Mouse (Mus musculus) C2C12 (cell line): ENCODE measurements around the gene Dscam. TPM values are rescaled to one million over a fixed set of nuclear protein-coding genes. Genes with fewer than 3 reads are reported as not detected.

ENCODE experiments used
- H3K27me3 ChIP-seq: one replicate; pipeline ENCODE4 v1.6.1; 2011; ENCODE audit not compliant: control insufficient read depth, insufficient read depth, insufficient read length
- H3K36me3 ChIP-seq: one replicate; pipeline ENCODE4 v1.6.1; 2011; ENCODE audit not compliant: control insufficient read depth, insufficient read depth
- H3K4me3 ChIP-seq: one replicate; pipeline ENCODE4 v1.5.1; 2011; ENCODE audit warnings: mild to moderate bottlenecking, control low read depth; ENCODE audit not compliant: poor library complexity, insufficient read depth, severe bottlenecking
- H3K79me2 ChIP-seq: one replicate; pipeline ENCODE4 v1.6.1; 2011; ENCODE audit not compliant: control insufficient read depth, insufficient read depth
- H3K79me3 ChIP-seq: one replicate; pipeline ENCODE4 v1.6.1; 2011; ENCODE audit warnings: low read depth, control low read depth
- H3ac ChIP-seq: one replicate; pipeline ENCODE3; 2011; ENCODE audit warnings: low read depth; ENCODE audit not compliant: control insufficient read depth, insufficient read length
- CEBPB ChIP-seq: IDR thresholded peaks from one replicate; pipeline ENCODE4 v1.6.1; 2011; ENCODE audit warnings: low read depth, mild to moderate bottlenecking, control low read depth, moderate library complexity
- CTCF ChIP-seq: IDR thresholded peaks from one replicate; pipeline ENCODE4 v1.5.1; 2011; ENCODE audit not compliant: control insufficient read depth, insufficient read depth, insufficient read length
- FOSL1 ChIP-seq: IDR thresholded peaks from one replicate; pipeline ENCODE4 v1.8.0; 2011; ENCODE audit warnings: mild to moderate bottlenecking, low read length; ENCODE audit not compliant: poor library complexity, insufficient read depth, severe bottlenecking
- MAX ChIP-seq: IDR thresholded peaks from one replicate; pipeline ENCODE4 v1.6.1; 2011; ENCODE audit warnings: mild to moderate bottlenecking, control low read depth
- MYOD1 ChIP-seq: IDR thresholded peaks from one replicate; pipeline ENCODE4 v1.6.1; 2011; ENCODE audit warnings: low read depth; ENCODE audit not compliant: control insufficient read depth, insufficient read length
- MYOG ChIP-seq: IDR thresholded peaks from one replicate; pipeline ENCODE4 v1.6.1; 2011; ENCODE audit not compliant: control insufficient read depth, insufficient read length; ENCODE audit errors: extremely low read depth
- USF1 ChIP-seq: IDR thresholded peaks from one replicate; pipeline ENCODE4 v1.6.1; 2011; ENCODE audit warnings: low read depth, mild to moderate bottlenecking, control low read depth, moderate library complexity
- polyA plus RNA-seq: library from polyadenylated mRNA; unstranded; fragments of >200 nt; fragmentation: generic; extraction: Trizol; gene quantifications from one replicate; pipeline ENCODE4 v1.2.1, GENCODE M21; 2012; ENCODE audit warnings: missing spikeins

Dscam gene
- polyA plus RNA-seq, 1 experiment, result not detected

- H3ac ChIP-seq, result no peak overlapping the region
- no peaks in the 10 kb centered on the region for H3K79me2 ChIP-seq
- TF ChIP-seq MAX (no peak), FOSL1 (no peak), USF1 (no peak), MYOG (no peak), MYOD1 (no peak), CEBPB (no peak), CTCF (no peak)
Observed at GRCm38 (mm10) chr16:97006854-97007182, 163.7 kb downstream of the Dscam start.

DNA sequence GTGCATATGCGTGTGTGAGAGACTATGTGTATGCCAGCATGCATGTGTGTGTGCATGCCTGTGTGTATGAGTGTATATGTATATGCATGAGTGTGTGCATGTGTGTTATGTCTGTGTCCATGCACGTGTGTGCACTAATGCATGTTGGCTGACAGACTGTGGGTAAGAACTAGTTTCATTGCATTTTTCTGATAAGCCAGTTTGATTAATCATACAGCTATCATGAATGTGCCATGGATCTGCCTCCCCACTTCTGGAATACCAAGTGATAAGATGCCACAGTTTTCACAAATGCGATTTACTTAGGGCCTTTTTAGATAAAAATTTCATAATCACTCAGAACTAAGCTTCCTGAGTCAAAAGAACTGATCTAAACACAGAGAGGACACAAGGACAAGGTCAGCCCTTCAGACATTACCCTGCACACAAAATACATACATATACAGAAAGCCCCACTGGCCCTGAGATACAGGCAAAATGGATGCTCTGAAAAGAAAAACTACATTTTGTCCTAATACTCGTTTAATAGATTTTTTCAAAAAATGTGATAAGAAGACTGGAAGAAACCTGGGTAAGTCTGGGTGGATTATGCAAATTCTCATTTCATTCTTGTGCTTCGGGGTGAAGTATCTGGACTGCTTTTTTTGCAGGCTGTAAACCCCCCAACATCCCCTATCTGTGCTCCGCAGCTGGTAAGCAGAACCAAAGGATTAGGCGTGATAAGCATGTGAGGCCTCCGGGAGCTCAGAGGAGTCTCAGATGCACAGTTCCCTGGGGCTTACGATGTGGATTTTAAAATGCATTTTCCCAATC is 164.3 kb downstream of the Dscam start:
- H3K27me3 ChIP-seq, result no peaks in the 10 kb centered on the region
- no peaks in the 10 kb centered on the region for H3K79me3 ChIP-seq
- H3K79me2 ChIP-seq, result no peaks in the 10 kb centered on the region
- no peaks in the 10 kb centered on the region for H3K36me3 ChIP-seq
- H3K4me3 ChIP-seq, result no peak overlapping the region
- no peak overlapping the region for H3ac ChIP-seq
- TF ChIP-seq MYOG (no peak), USF1 (no peak), FOSL1 (no peak), CTCF (no peak), MYOD1 (no peak), MAX (no peak), CEBPB (no peak)

More at GRCm38 (mm10) chr16:97006854-97007182, 163.7 kb downstream of the Dscam start:
- no peaks in the 10 kb centered on the region for H3K79me3 ChIP-seq
- no peaks in the 10 kb centered on the region for H3K36me3 ChIP-seq
- no peaks in the 10 kb centered on the region for H3K27me3 ChIP-seq
- no peak overlapping the region for H3K4me3 ChIP-seq

GRCm38 (mm10) chr16:97003965-97004364 is 166.6 kb downstream of the Dscam start:
- Histone ChIP-seq H3K27me3 (no peaks in the 10 kb centered on the region), H3K79me2 (no peaks in the 10 kb centered on the region), H3K4me3 (no peak overlapping the region), H3K36me3 (no peaks in the 10 kb centered on the region), H3ac (no peak overlapping the region), H3K79me3 (no peaks in the 10 kb centered on the region)
- no peak for TF ChIP-seq MAX
- no peak for TF ChIP-seq FOSL1
- TF ChIP-seq CEBPB, result no peak
- no peak for TF ChIP-seq USF1
- TF ChIP-seq MYOD1, result no peak
- TF ChIP-seq MYOG, result no peak
- no peak for TF ChIP-seq CTCF

DNA sequence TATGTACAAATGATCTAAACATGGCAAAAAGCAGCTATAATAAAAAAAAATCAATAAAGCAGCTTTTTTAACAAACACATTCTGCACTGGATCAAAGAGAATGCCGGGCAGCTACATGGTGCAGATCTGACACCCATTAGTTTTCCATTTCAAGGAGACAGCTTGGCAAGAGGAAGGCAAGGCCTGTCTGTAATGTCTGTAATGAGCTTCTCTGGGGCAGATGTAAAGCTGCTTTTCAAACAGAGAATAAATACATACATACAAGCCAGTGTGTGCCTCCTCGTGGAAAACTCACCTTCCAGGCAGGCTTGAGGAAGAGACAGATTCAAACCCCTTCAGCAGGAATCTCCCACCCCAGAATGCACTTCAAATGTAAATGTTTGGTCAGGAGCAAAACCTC is 167.7 kb downstream of the Dscam start:
- TF ChIP-seq CTCF (no peak), CEBPB (no peak)
- H3K79me2 ChIP-seq, result no peaks in the 10 kb centered on the region

GRCm38 (mm10) chr16:97002189-97002588 is 168.4 kb downstream of the Dscam start:
- Histone ChIP-seq H3K27me3 (no peaks in the 10 kb centered on the region), H3K4me3 (no peak overlapping the region), H3ac (no peak overlapping the region), H3K36me3 (no peaks in the 10 kb centered on the region), H3K79me3 (no peaks in the 10 kb centered on the region), H3K79me2 (no peaks in the 10 kb centered on the region)
- no peak for TF ChIP-seq FOSL1
- no peak for TF ChIP-seq MAX

More for the DNA sequence above, 167.7 kb downstream of the Dscam start:
- Histone ChIP-seq H3ac (no peak overlapping the region), H3K27me3 (no peaks in the 10 kb centered on the region), H3K4me3 (no peak overlapping the region), H3K36me3 (no peaks in the 10 kb centered on the region), H3K79me3 (no peaks in the 10 kb centered on the region)

DNA sequence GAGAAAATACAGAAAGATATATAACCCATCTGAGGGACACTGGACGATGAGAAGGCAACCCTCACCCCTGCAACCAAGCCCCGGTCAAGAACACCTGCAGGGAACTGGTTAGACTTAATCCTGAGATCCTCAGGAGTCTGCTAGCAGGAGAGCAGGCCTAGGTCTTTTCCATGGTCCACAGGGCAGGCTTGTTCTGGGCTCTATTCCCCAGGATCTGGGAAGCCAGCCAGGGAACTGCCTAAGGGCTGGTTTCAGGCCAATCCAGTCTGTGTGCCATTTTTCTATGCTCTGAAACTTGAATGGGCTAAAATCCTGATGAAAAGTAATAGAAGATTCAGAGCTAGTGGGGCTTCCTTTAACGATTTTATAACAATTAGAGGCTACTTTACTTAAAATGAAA is 173.7 kb downstream of the Dscam start:
- H3K36me3 ChIP-seq, result no peaks in the 10 kb centered on the region
- H3K79me3 ChIP-seq, result no peaks in the 10 kb centered on the region
- TF ChIP-seq MYOD1 (no peak), CTCF (no peak), FOSL1 (no peak), MAX (no peak), MYOG (no peak), USF1 (no peak)
- no peaks in the 10 kb centered on the region for H3K79me2 ChIP-seq
- H3ac ChIP-seq, result no peak overlapping the region
- no peaks in the 10 kb centered on the region for H3K27me3 ChIP-seq
- H3K4me3 ChIP-seq, result no peak overlapping the region
